Mouse (Mus musculus) kidney, adult 18-20 months (tissue): Measurements from ENCODE around the gene Spata2l.
"Not testable (repeated sequence)": the region's sequence is repeated elsewhere in the genome, so short reads cannot be mapped to it uniquely, and the experiment has no call there.

Experiments used
- DNase-seq: peaks from one replicate; pipeline ENCODE4 v3.0.0; 2021

The Spata2l gene

DNA sequence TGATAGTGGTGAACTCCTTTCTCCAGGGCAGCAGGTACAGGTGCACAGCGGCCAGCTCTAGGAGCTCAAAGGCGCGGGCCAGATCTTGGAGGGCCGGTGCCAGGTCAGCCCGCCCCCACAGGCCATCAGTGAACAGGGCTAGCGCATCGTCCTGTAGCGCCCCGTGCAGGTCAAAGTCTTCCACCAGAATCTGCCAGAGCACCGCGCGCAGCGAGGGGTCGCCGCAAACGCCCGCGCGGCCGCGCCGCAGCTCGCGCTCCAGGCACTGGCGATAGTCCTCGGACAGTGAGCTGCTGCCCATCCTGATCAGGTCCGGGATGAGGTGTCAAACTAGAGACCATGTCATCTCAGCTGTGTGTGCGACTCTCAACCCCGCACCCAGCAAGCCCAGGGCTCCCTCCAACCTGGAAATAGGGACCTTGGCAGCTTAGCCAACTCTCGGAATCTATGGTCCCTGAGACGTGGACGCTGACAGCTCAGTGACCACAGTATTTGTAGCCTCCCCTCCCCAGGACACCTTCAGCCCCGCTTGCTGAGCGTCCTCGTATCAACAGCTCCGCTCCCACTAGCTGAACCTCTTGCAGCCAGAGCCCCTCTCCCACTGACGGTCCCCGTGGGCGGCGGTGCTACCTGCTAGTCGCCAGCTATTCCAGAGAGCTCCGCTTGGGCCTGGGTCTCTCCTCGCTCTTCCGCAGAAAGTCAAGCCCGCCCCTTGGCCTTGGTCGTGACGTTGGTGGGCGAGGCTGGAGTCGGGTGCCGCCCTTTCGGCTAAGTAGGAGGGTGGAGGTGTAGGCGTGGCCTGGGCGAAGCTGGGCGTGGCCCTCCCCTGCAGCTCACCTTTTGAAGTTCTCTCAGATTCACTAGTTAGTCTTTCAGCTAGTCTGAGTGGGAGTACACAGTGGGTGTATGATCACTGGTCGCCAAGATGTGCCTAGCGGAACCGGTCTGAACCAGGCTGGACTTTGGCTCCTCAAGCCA is at the start of gene Spata2l:
Gene Spata2l, minus strand, starts transcription at position 714 of the 978 bp plus-strand sequence.
- peak; percentile 94 for DNase-seq

DNA sequence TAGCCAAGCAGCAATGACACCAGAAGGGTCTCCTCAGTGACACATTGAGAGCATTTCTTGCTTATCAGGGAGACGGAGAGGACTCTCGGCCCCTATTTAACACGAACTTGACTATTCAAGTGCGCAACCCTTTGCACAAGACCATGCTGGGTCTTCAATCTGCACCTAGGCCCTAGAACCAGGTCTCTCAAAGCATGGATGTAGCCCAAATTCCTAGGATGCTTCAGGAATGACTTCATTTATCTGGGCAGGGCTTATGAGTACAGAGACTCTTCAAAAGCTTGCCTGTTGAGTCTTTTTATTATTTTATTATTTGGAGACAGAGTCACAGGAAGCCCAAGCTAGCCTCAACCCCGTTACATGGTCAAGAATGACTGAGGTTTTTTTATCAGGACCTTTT is 48.5 kb upstream of the Spata2l start:
- DNase-seq = no peak

DNA sequence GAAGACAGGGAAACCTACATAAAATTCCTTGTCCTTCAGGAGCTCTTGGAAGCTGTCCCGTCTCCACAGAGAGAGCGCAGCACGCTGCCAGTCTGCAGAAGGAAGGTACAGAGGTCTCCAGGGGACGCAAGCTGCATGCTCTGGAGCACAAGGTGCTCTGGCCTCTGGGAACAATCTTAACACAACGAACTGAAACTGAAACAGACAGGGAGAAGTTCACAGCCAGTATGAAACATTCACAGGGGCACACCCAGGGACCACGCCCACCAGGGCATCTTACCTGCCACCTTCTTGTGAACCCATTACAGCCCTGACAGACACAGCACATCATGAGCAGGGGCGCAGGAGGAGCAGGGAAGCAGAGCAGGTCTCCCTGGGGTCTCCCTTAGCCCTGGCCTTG is 48.0 kb upstream of the Spata2l start:
- no peak for DNase-seq

DNA sequence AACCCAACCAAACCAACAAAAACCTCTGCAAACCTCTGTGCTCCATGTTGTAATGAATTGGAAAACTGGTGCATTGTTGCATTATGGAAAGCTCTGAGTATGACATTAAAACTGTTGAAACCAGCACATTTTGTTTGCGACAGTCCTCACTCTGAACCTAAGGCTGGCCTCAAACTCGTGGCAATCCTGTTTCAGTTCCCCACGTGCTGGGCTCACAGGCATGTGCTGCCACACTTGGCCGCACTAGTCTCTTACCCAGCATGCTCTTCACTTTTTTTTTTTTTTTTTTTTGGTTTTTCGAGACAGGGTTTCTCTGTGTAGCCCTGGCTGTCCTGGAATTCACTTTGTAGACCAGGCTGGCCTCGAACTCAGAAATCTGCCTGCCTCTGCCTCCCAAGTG is 47.0 kb upstream of the Spata2l start:
- DNase-seq = not testable (repeated sequence)

DNA sequence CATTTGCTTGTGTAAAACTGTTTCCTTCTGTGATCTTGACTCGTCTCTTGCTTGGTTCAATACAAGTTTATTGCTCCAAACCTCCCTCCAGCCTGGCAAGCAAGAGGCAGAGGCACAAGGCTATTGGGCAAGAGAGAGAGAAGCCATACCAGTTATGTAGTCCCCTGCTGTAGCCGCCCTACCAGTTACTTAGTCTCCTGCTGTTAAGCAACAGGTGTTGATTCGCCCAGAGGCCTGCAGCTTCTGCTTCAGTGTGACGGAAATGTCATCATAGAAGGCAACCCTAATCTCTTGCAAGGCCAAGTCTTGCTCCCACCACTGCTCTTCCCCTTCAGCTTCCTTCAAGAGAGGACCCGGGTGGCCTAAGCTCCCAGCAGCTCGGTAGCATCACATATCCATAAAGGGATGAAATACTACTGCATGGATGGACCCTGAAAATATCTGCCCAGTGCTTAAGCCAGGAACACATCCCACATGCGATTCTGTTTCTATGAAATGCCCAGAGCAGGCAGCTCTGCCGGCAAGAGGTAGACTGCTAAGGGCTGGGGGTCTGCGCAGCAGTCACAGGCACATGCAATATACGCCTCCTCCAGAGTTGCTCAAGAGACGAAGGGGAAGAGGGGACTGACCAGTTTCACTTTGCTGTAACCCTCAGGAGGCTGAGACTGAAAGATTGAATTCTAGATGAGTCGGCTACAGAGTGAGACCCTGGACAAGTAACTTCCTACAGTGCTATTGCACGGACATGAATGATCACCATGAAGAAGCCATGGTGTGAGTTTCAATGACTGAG is 44.5 kb upstream of the Spata2l start:
- no peak for DNase-seq

DNA sequence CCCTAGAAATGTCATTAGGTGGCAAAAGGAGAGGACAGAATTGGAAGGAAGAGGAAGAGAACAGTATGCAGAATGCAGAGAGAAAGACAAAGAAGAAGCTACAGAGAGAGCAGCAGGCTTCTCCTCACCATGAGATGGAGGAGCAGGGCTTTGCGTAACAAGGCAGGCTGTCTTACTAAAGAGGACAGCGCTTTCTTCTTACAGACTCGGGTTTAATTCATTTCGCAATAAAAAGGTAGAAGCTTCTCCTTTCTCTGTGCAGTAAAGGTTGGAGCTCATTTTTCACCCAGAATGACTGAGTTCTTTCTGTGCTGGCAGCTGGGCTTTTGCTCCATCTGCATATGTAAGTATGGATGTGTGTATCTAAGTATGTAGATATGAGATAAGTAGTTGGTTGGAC is 43.8 kb upstream of the Spata2l start:
- DNase-seq = no peak

DNA sequence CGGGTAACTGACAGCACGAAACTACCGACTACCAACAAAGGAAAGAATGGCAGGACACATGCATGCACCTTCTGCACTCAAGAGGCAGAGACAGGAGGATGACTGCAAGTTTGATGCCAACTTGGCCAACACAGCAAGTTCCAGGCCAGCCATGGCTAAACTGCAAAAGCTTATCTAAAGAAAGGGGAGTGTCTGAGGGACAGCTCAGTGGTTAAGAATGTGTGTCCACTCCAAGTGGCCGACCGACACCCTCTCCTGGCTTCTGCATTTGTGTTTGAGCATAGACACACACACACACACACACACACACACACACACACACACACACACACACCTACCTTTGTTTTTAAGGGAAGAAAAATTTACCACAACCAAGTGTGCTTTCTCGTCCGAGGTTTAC is 42.4 kb upstream of the Spata2l start:
- no peak for DNase-seq

DNA sequence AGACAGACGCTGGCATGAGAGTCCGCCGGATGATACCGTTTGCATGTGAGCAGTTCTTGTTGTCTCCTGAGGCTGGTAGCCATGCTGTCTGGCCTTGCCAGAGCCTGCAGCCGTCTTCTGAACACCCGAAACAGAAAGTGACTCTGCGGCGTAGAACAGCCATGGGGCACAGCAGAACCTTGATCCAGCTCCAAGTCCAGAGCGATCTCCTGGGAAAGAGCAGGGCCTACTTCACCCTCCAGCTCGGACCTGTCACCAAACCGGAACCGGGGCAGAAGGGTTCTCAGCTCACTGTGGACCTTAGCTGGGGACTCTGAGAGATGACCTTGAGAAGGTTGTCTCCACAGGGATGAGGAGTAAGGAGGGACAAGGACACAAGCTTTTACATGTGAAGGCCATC is 39.1 kb upstream of the Spata2l start:
- DNase-seq = no peak

DNA sequence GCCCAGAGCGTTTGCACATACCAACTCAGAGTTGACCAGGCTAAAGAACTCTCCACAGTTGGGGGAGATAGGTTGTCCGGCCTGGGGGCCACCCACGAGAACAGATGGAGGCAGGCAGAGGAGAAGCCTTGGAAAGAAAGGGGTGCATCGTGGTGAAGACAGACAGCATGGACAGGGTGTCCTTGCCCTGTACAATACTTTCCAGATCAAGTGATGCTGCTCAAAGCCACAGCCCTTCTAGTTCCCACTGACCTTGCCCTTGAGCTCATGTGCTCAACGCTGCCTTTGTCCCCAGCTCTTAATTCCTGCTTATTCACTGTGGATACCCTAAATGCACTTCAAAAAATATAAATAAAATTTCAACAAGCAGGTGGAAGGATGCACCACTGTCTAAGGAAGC is 38.4 kb upstream of the Spata2l start:
- no peak for DNase-seq

DNA sequence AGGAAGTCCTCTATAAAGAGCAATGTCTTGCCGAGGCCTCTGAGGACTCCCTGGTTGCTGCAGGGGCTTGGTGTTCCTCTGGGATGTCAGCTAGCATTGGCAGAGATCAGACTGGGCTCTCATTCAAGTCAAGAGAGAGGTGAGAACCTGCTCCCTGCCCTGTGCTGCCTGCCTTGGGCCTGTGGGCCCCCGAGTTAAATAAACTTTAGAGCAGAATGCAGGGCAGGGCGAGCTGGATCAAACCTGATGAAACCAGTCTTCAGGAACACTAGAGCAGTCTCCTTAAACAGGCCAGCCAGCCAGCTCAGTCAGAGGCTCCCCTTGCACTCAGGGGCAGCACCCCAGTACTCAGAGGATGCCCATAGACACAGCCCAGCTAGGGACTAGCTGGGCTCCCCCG is 35.9 kb upstream of the Spata2l start:
- peak; percentile 36 for DNase-seq

DNA sequence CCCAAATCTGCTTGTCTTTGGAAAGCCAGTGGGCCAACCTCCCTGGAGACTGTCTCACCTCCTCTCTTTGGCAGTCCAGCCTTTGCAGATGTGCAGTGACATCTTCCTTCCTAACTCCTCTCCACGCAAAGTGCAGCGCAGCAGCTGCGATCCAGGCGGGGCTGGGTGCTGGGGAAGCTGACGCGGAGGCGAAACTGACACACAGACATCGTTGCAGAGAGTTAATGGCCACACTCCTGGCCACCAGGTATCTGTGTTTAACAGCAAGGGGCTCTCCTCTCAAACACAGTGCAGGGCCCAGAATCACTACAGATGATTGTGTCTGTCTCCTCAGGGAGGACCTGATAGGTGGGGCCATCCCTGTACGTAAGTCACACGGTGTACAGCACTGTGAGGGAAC is 35.1 kb upstream of the Spata2l start:
- DNase-seq = no peak

DNA sequence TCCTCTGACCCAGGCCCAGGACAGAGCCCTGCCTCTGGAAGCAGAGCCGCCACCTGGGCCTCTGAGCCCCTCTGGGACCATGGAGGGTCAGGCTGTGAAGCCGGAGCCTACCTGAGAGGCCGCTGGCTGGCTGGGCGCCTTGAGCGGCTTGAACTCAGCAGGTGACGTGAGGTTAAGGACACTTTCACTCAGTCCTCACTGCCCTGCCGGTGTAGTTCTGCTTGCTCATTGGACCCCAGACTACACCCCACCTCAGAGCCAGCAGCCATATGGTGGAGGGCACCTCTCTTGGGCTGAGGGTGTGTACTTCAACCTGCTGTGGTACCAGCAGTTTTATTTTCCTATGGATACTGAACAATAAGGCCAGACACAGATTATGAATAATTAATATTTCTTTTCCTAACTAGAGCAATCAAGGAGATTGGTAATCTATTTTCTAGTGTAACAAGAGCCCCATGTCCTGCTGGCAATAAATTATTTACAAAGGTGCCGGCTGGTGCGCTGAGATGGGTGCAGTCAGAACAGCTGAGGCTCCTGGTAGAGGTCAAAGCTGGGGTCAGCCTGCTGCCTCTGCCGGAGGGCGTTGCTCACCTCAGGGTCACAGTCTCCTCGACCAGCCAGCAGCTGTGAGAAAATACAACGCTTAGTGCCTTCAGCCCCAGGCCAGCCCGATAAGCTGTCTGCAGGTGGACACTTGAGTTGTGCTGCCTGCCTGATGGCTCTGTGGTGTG is 32.1 kb upstream of the Spata2l start:
- peak; percentile 35 for DNase-seq

DNA sequence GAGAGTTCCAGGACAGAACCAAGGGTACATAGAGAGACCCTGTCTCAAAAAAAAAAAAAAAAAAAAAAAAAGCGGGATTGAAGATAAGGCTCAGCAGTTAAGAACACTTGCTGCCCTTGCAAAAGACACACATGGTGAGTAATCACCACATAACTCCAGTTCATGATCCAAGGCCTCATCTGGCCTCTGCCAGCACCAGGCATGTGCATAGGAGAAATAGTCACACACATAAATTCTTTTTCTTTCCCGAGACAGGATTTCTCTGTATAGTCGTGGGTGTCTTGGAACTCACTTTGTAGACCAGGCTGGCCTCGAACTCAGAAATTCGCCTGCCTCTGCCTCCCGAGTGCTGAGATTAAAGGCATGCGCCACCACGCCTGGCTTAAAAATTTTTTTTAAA is 21.6 kb upstream of the Spata2l start:
- DNase-seq = not testable (repeated sequence)

DNA sequence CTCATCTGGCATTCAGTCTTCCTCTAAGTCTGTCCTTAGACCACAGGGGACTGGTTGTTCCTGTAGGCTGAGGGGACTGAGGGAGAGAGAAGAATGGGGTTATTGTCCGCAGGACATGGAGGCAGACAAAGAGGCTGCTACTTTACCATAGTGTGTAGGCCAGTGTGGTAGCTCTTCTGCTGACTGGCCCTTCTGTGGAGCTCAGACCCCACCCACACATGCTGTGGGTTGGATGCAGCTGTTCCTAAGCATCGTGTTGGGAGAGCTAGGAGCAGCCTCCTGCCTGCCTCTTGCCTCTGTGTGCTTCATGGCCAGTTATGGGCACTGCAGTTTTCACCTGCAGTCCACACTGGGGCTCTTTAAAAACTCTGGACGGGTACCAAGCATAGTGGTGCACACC is 21.1 kb upstream of the Spata2l start:
- DNase-seq = no peak

DNA sequence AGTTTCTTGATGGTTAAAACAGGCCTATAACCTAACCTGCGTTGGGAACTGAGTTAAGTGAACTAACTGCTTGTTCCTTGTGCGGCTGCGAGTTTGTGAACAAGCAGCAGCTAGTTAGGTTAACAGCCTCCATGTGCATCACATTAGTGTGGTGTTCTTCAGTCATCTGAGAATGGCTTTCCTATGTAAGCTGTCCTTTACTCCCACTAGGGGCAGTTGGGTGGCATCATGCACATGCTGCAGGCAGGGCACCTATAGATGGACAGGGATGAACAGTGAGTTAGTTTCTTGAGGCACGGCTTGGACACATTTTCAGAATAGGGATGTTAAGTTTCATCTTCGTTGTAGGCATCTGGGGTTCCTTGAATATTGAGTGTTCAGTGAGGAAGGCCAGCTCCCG is 19.1 kb upstream of the Spata2l start:
- no peak for DNase-seq

DNA sequence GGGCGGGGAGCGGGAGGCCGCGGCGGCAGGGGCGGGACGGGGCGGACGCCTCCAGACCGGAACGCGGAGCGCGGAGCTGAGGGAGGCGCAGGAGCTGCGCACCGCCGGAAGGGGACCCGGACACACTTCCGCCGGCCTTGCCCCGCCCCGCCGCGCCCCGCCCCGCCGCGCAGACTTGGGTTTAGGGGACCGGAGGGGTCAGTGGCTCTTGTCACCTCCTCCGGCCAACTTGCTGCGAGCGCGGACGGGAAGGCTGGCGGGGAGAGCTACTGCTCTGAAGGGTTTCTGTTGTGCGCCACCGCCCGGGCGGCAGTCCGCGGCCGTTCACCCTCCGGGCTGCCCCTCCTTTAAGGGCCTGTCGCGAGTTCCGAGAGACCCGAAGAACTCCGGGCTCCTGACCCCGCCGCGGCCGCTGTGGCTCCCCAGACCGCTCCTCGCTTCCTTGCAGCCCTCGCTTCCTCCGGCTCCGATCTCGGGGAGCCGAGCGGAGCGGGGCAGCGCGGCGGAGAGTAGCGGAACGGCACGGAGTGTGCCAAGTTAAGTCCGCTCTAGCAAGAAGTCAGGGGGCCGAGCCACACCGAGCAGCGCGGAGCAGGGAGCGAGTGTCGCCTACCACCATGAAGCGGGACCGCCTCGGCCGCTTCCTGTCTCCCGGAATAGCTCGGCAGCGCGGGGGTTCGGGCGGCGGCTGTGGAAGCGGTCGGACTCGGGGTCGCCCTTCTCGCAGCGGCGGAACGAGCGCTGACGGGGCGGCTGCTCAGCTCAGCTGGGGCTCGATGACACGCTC is 18.3 kb upstream of the Spata2l start, which contains the start of the genes Zfp276 and Vps9d1:
Gene Zfp276, plus strand, starts transcription at position 97 of the 787 bp plus-strand sequence.
Gene Vps9d1, minus strand, starts transcription at position 250 of the 787 bp plus-strand sequence.
- DNase-seq = peak; percentile 88

DNA sequence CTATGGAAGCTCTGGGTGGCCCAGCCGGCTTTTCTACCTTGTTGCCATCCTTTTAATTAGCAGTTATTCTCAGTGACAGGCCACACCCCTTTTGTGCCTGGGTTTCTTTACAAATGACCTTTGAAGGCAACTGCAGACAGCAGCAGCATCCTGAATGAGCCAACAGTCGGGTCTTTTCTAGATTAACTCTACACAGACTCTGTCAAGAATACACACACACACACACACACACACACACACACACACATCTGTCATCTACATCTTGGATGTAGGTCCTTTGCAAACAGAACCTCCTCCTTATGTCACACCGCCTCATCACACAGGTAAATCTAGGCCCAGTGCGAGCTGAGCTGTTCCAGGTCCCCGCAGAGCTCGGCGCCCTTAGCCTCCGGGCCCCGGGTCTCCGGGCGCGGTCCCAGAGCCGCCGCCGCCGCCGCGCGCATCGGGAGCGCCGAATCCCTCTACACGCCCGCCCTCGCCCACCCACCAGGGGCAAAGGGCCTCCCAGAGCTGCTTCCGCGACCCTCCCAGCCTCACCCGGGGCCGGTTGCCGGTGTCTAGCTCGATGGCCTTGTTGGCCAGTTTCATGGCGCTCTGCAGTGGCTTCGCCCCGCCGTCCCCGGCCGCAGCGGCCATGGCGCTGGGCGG is 17.5 kb upstream of the Spata2l start:
- peak; percentile 40 for DNase-seq

DNA sequence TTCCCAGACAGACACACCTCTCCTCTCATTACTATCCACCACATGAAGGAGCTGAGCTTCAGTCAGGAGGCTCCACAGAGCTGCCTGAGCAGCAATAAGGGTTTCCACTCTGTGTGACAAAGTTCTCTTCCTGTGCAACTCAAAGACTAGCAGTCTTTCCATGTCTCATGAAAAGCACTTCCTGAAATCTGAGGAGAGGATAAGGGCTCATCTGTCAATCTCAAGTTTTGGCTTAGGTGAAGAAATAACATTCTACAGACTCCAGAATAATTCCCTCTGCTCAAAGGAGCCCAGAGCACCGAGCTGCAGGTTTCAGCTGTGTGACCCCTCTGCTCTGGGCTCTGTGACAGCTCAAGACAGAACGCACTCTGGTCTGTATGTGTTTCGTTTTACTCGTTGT is 16.9 kb upstream of the Spata2l start:
- DNase-seq = no peak

DNA sequence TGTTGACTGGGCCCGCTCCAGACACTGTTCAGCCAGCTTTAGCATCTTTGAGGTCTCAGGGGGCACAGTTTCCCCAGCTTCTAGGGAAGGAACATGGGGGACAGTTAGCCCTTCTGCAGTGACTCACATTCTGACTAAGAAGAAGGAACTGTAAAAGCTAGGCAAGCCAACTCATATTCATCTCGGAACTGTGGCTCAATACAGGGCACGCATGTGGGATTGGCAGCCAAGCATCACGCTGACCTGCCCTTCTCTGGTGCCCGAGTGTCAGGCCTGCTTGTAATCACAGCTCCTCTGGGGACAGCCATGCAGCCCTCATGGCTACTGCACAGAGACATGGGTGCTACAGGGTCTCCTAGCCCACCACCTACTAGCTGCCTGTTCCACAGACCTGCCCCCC is 14.9 kb upstream of the Spata2l start:
- no peak for DNase-seq

DNA sequence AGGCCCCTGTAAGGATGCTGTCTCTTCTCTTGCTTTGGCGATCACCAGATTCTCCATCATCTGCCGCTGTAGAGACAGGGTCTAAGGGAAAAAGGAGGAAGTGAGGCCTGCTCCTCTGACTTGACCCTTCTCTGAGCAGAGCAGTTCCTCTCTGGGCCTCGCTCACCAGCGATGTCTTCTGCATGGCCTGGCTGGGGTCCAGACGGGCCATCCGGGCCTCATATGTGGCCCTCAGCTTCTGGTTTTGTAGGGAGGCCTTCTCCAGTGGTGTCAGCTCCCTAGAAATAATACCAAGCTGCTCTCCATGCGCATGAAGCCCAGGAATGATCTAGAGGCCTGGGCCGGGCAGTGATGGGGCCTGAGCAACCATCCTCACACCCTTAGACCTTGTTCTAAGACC is 12.6 kb upstream of the Spata2l start:
- DNase-seq = no peak

DNA sequence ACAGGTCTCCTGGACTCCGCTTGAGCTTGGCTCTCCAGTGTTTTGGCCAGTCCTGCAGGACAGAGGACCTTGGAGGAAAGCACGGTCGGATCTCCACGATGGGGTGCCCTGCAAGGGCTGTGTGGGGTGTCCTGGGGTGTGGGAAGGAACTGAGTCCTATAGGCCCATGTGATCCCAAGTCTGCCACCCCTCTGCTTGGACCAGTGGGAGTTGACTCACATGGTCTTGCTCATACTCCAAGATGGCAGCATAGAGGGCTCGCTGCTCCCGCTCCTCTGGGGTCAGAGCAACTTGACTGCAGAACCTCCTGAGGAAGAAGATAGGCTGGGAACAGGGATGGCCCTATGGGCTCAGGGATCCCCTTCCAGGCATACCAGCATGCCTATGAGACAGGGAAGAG is 11.7 kb upstream of the Spata2l start:
- no peak for DNase-seq

DNA sequence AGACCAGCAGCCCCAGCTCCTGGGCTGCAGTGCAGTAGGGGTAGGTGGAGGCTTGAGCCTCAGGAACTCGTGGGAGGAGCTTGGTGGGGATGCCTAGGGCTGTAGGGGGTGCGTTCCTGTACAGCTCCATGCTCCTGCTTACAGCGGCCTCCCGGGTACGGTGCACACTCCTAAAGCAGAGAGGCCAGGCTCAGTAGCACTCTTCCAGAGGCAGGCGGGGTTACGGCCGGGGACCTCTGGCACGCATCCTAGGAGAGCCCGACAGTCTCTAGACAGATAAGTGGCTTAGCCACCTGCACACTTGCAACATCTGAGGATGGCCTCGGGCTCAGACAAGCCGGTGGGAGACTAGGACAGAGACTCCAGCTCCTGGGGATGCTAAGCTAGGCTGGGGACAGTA is 9.5 kb upstream of the Spata2l start:
- no peak for DNase-seq
